In the genomic region with DNA sequence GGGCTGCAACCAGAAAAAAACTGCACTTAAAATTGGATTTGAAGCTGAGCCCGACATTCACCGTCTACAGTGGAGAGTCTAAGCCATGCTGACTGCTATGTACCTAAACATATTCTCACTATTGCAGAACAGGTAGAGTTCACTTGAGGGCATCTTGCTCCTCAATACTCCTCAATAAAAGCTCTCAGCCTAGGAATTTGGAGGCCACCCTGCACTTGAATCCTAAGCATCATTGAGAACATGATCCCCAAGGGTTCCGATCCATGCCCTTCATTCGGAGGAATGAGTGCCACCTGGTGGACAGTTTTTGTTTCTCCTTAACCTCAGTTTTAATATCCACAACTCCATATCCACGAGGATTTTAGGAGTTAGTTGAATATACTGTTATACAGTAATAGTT, we compare ENCODE assay signal across 8 mouse cellular contexts. TPM values are rescaled to one million over a fixed set of nuclear protein-coding genes. Genes with fewer than 3 reads are reported as not detected.
DNase-seq lines count a peak whose midpoint lies in the region; ATAC-seq and TF ChIP-seq lines count a peak whose summit lies in the region.

No protein-coding gene starts in this region.

- no peaks in the 10 kb centered on the region for H3K27me3 ChIP-seq in forebrain, embryonic 13.5 days

- no peak overlapping the region for H3K9ac ChIP-seq in forebrain, embryonic 13.5 days

- no peak overlapping the region for H3K4me2 ChIP-seq in forebrain, embryonic 13.5 days

- TF ChIP-seq CTCF in gastrocnemius, adult 2 months (IDR thresholded peaks at IDR 0.05), result peak; percentile 72

- WGBS in forebrain, embryonic 13.5 days, result 40% methylated on average over 5 of the region's 5 CpGs

- DNase-seq in gastrocnemius, adult 2 months, result peak; percentile 36
- DNase-seq in gastrocnemius, adult 8-10 months (ENCODE audit: low spot score in 2 of 2), result no peak
- peak; percentile 35 for DNase-seq in A20 (ENCODE audit: low read depth, low spot score)
- peak; percentile 21 to 60 for DNase-seq in adrenal gland, postnatal 36 days
- peak; percentile 25 to 69 for DNase-seq in kidney, postnatal 36 days
- DNase-seq in thymus, postnatal 14 days, result peak; percentile 19

- intact Hi-C loops in gastrocnemius, adult 2 months (cut with DNase I), result loop anchor here (1.0 kb wide), 1 partner anchor 300 kb away; no protein-coding TSS in a partner anchor

- no peaks in the 10 kb centered on the region for H3K9me3 ChIP-seq in forebrain, embryonic 13.5 days (replicated peaks)

- no peak overlapping the region for H3K4me3 ChIP-seq in gastrocnemius, adult 2 months
- no peak overlapping the region for H3K4me3 ChIP-seq in forebrain, embryonic 13.5 days

- H3K36me3 ChIP-seq in forebrain, embryonic 13.5 days (ENCODE audit: poor library complexity, severe bottlenecking), result no peaks in the 10 kb centered on the region

- peak; percentile 75 for ATAC-seq in forebrain, embryonic 13.5 days
- ATAC-seq in megakaryocyte progenitor cell, adult 5-6 weeks (replicated peaks; ENCODE audit: poor library complexity), result peak; percentile 86

- H3K4me1 ChIP-seq in forebrain, embryonic 13.5 days, result no peaks in the 10 kb centered on the region

- no peak overlapping the region for H3K27ac ChIP-seq in gastrocnemius, adult 2 months
- no peak overlapping the region for H3K27ac ChIP-seq in forebrain, embryonic 13.5 days

RNA-seq across cellular contexts. Expression of a gene that starts 28.9 kb away (rescaled TPM):
- 10 to 100 TPM in 1 of 2 experiments, 1 to 10 TPM in 1; 8.8 to 13.1 TPM for total RNA-seq in gastrocnemius, adult 2 months (2021)
- 10 to 100 TPM in 1 of 4 experiments, 1 to 10 TPM in 3; 4.5 to 11.0 (median 6.0) TPM for total RNA-seq in gastrocnemius, adult 8-10 months (2022)
- total RNA-seq in adrenal gland, postnatal 36 days (2021), result 10 to 100 TPM; 63.2 to 64.2 TPM
- 105 and 112 TPM in 2 replicates for polyA plus RNA-seq in forebrain, embryonic 13.5 days (2015; fragmentation: Nextera tagmentation; extraction: Ambion mirVana)
- total RNA-seq in megakaryocyte progenitor cell, adult 5-6 weeks (2015), result 2.0 and 3.3 TPM in 2 replicates
- 5.2 and 5.8 TPM in 2 replicates for total RNA-seq in megakaryocyte progenitor cell, adult 5-6 weeks (2017)

RNA-seq across cellular contexts. Expression of a gene that starts 42.2 kb away (rescaled TPM):
- total RNA-seq in gastrocnemius, adult 2 months (2021), result under 1 TPM in 1 of 2 experiments, not detected in 1; 0.08 TPM
- not detected for total RNA-seq in gastrocnemius, adult 8-10 months (2022)
- under 1 TPM; 0.26 to 0.33 TPM for total RNA-seq in adrenal gland, postnatal 36 days (2021)
- 2.9 and 4.6 TPM in 2 replicates for polyA plus RNA-seq in forebrain, embryonic 13.5 days (2015; fragmentation: Nextera tagmentation; extraction: Ambion mirVana)
- 36.2 and 42.3 TPM in 2 replicates for total RNA-seq in megakaryocyte progenitor cell, adult 5-6 weeks (2015)
- total RNA-seq in megakaryocyte progenitor cell, adult 5-6 weeks (2017), result 22.0 and 25.5 TPM in 2 replicates

Comparison
In these comparisons a context has a peak if more than half of its experiments do, and no peak if none do; other contexts are left out.
1. DNase-seq: peak in gastrocnemius, adult 2 months (single experiment), A20 (single experiment), adrenal gland, postnatal 36 days (2 of 2), kidney, postnatal 36 days (2 of 2) and thymus, postnatal 14 days (single experiment); none in gastrocnemius, adult 8-10 months (0 of 2).
2. RNA of a gene that starts 28.9 kb away (total RNA-seq): 63.2 to 64.2 TPM in adrenal gland, postnatal 36 days; 8.8 to 13.1 TPM in gastrocnemius, adult 2 months, 4.5 to 11.0 TPM in gastrocnemius, adult 8-10 months and 2.0 to 5.8 TPM in megakaryocyte progenitor cell, adult 5-6 weeks; every median in the first group is over 4 times any median in the second.
3. RNA of a gene that starts 42.2 kb away (total RNA-seq): 22.0 to 42.3 TPM in megakaryocyte progenitor cell, adult 5-6 weeks; 0.26 to 0.33 TPM in adrenal gland, postnatal 36 days, 0.08 TPM in gastrocnemius, adult 2 months and not detected in gastrocnemius, adult 8-10 months; every median in the first group is over 10 times any median in the second.